Mouse (Mus musculus): ENCODE results near the gene B3galt2. TPM values are rescaled to one million over a fixed set of nuclear protein-coding genes. Genes with fewer than 3 reads are reported as not detected.

The B3galt2 gene
- total RNA-seq (2014; rRNA removed) (25.6 and 28.1 TPM in 2 replicates), polyA plus RNA-seq (2015; fragmentation: Nextera tagmentation; extraction: Ambion mirVana) (7.2 and 8.1 TPM in 2 replicates)

GRCm38 (mm10) chr1:143640650-143641407 is at the start of gene B3galt2:
Gene B3galt2, plus strand, starts transcription at chr1:143640664.
- DNase-seq: peak; percentile 91
- Histone ChIP-seq H3K9me3 (ENCODE audit: low read length) (no peaks in the 10 kb centered on the region), H3K4me1 (ENCODE audit: insufficient read depth) (no peaks in the 10 kb centered on the region), H3K9ac (peak within 1 kb of the TSS; percentile 65), H3K4me3 (ENCODE audit: low read depth, low read length) (peak within 1 kb of the TSS; percentile 47), H3K27ac (ENCODE audit: low read depth, low read length) (peak within 1 kb of the TSS; percentile 88), H3K4me2 (ENCODE audit: low read depth) (peak within 1 kb of the TSS; percentile 50), H3K27me3 (ENCODE audit: insufficient read depth, low read length) (no peaks in the 10 kb centered on the region), H3K36me3 (ENCODE audit: insufficient read depth) (no peaks in the 10 kb centered on the region)
- 9% methylated on average over 15 of the region's 15 CpGs for WGBS
- TF ChIP-seq CTCF (IDR thresholded peaks at IDR 0.05; ENCODE audit: low read depth): no peak
- ATAC-seq: peak; percentile 94

GRCm38 (mm10) chr1:143596864-143597263 is 43.6 kb upstream of the B3galt2 start:
- Histone ChIP-seq H3K27ac (ENCODE audit: low read depth, low read length) (no peak overlapping the region), H3K9ac (no peak overlapping the region), H3K4me3 (ENCODE audit: low read depth, low read length) (no peak overlapping the region), H3K9me3 (ENCODE audit: low read length) (no peaks in the 10 kb centered on the region), H3K4me1 (ENCODE audit: insufficient read depth) (no peaks in the 10 kb centered on the region), H3K36me3 (ENCODE audit: insufficient read depth) (no peaks in the 10 kb centered on the region), H3K4me2 (ENCODE audit: low read depth) (no peak overlapping the region), H3K27me3 (ENCODE audit: insufficient read depth, low read length) (no peaks in the 10 kb centered on the region)
- ATAC-seq: no peak
- no peak for DNase-seq
- TF ChIP-seq CTCF (IDR thresholded peaks at IDR 0.05; ENCODE audit: low read depth): no peak
- WGBS: 85% methylated on average over 2 of the region's 2 CpGs

DNA sequence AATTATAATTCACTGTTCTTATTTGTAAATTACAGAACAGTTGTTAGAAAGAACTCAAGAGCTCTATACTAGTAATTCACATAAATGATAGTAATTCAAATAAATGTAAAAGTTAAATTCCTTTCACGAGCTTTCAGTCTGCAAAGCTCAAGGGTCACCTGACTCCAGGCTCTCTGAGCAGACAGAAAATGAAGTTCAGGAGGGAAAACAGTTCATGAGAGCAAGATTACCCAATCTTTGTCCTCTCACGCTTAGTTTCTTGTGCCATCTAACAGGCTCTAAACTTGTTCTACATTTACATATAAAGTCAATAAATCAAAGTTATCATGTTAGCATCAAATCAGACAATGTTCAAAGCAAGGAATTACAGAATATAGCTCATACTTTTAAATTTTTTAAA is 31.6 kb upstream of the B3galt2 start:
- Histone ChIP-seq H3K9ac (no peak overlapping the region), H3K27ac (ENCODE audit: low read depth, low read length) (no peak overlapping the region), H3K4me1 (ENCODE audit: insufficient read depth) (no peaks in the 10 kb centered on the region), H3K36me3 (ENCODE audit: insufficient read depth) (no peaks in the 10 kb centered on the region), H3K27me3 (ENCODE audit: insufficient read depth, low read length) (no peaks in the 10 kb centered on the region), H3K9me3 (ENCODE audit: low read length) (no peaks in the 10 kb centered on the region), H3K4me2 (ENCODE audit: low read depth) (no peak overlapping the region), H3K4me3 (ENCODE audit: low read depth, low read length) (no peak overlapping the region)
- no peak for TF ChIP-seq CTCF (IDR thresholded peaks at IDR 0.05; ENCODE audit: low read depth)
- DNase-seq: no peak
- WGBS: 79% methylated on average over 2 of the region's 2 CpGs
- ATAC-seq: no peak

DNA sequence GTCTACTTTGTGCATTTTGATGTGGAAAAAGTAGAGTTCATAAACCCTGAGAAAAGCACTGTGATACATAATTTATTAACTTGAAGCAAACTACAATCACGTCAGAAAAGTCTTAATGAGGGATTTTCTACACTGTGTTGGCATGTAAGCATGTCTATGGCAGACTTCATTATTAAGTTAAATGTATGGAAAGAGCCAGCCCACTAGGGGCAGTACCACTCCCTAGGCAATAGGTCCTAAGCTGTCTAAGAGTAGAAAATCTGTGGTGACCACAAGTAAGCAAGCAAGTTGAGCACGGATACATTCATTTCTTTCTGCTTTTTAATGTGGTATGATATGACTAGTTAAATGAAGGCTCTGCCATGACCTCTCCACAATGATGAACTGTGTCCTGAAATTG is 27.6 kb upstream of the B3galt2 start:
- 94% methylated on average over 2 of the region's 2 CpGs for WGBS

DNA sequence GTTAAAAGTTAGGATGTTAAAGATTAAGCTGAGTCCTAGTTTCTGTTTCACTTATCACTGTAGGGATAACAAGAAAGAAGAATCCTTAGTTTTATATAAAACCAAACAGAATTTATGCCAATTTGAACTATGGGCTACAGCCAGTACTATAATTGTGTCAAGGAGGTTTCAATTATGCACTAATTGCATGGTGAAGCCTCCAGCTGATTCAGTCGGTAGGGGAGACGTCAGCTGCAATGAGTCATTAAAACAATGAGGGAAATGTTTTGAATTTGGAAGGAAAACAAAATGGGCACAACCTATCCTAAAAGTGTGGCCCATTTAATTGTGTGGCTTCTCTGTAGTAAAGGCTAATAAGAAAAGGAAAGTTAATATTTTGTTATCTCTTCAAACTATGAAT is 20.7 kb upstream of the B3galt2 start:
- Histone ChIP-seq H3K36me3 (ENCODE audit: insufficient read depth) (peaks cover 6% of the 10 kb centered on the region; the same call in 1 of the 2 replicates), H3K4me3 (ENCODE audit: low read depth, low read length) (no peak overlapping the region), H3K9me3 (ENCODE audit: low read length) (no peaks in the 10 kb centered on the region), H3K27ac (ENCODE audit: low read depth, low read length) (no peak overlapping the region), H3K9ac (no peak overlapping the region), H3K4me1 (ENCODE audit: insufficient read depth) (no peaks in the 10 kb centered on the region), H3K4me2 (ENCODE audit: low read depth) (no peak overlapping the region), H3K27me3 (ENCODE audit: insufficient read depth, low read length) (no peaks in the 10 kb centered on the region)
- ATAC-seq (no peak), DNase-seq (no peak)
- WGBS: 19% methylated on average over 2 of the region's 2 CpGs
- no peak for TF ChIP-seq CTCF (IDR thresholded peaks at IDR 0.05; ENCODE audit: low read depth)

More for the DNA sequence above, 27.6 kb upstream of the B3galt2 start:
- H3K4me1 ChIP-seq (ENCODE audit: insufficient read depth): no peaks in the 10 kb centered on the region
- no peaks in the 10 kb centered on the region for H3K9me3 ChIP-seq (ENCODE audit: low read length)
- TF ChIP-seq CTCF (IDR thresholded peaks at IDR 0.05; ENCODE audit: low read depth): no peak
- H3K4me3 ChIP-seq (ENCODE audit: low read depth, low read length): no peak overlapping the region
- DNase-seq: no peak
- no peak overlapping the region for H3K27ac ChIP-seq (ENCODE audit: low read depth, low read length)
- no peaks in the 10 kb centered on the region for H3K27me3 ChIP-seq (ENCODE audit: insufficient read depth, low read length)
- H3K9ac ChIP-seq: no peak overlapping the region
- ATAC-seq: no peak
- H3K4me2 ChIP-seq (ENCODE audit: low read depth): no peak overlapping the region
- no peaks in the 10 kb centered on the region for H3K36me3 ChIP-seq (ENCODE audit: insufficient read depth)

DNA sequence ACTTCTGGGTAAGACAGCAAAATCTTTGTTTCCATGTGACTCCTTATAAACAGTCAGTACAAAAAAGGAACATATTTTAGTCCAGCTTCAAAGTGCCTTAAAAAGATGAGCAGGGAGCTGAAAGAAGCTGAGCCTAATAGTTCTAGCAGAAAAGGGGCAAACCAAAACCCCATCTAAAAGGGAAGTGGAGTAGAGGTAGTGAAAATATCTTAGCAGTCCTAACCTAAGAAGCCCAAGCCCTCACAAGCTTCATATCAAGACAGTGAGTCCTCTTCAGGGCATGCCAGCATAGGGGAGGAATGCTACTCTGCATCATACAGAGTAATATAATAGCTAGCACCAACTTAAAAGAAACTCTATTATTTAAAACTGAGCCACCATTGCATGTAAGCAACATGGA is 18.5 kb upstream of the B3galt2 start:
- ATAC-seq (no peak), DNase-seq (no peak)
- Histone ChIP-seq H3K9me3 (ENCODE audit: low read length) (no peaks in the 10 kb centered on the region), H3K27me3 (ENCODE audit: insufficient read depth, low read length) (no peaks in the 10 kb centered on the region), H3K27ac (ENCODE audit: low read depth, low read length) (no peak overlapping the region), H3K9ac (no peak overlapping the region), H3K4me2 (ENCODE audit: low read depth) (no peak overlapping the region), H3K4me3 (ENCODE audit: low read depth, low read length) (no peak overlapping the region), H3K4me1 (ENCODE audit: insufficient read depth) (no peaks in the 10 kb centered on the region), H3K36me3 (ENCODE audit: insufficient read depth) (peaks cover 16% of the 10 kb centered on the region)
- no peak for TF ChIP-seq CTCF (IDR thresholded peaks at IDR 0.05; ENCODE audit: low read depth)

- Histone ChIP-seq H3K27me3 (ENCODE audit: insufficient read depth, low read length) (no peaks in the 10 kb centered on the region), H3K4me2 (ENCODE audit: low read depth) (no peak overlapping the region), H3K27ac (ENCODE audit: low read depth, low read length) (no peak overlapping the region), H3K36me3 (ENCODE audit: insufficient read depth) (peaks cover 16% of the 10 kb centered on the region), H3K9me3 (ENCODE audit: low read length) (no peaks in the 10 kb centered on the region), H3K4me1 (ENCODE audit: insufficient read depth) (no peaks in the 10 kb centered on the region), H3K4me3 (ENCODE audit: low read depth, low read length) (no peak overlapping the region), H3K9ac (no peak overlapping the region)
- ATAC-seq (no peak), DNase-seq (no peak)
- TF ChIP-seq CTCF (IDR thresholded peaks at IDR 0.05; ENCODE audit: low read depth): no peak
- WGBS: 90% methylated on average over 1 of the region's 1 CpGs
Observed at GRCm38 (mm10) chr1:143622634-143623033, 17.8 kb upstream of the B3galt2 start.
